Mouse (Mus musculus) induced T-regulatory cell, adult 2 months (primary cell): Measurements from ENCODE around the gene Eif4a2.
A peak's percentile ranks its signal among the peaks of the same experiment; 100 is the strongest.

ENCODE experiments used
- DNase-seq: peaks from one replicate; pipeline ENCODE4 v3.0.0-alpha.2; 2012; ENCODE audit warnings: low read depth

Gene Eif4a2

DNA sequence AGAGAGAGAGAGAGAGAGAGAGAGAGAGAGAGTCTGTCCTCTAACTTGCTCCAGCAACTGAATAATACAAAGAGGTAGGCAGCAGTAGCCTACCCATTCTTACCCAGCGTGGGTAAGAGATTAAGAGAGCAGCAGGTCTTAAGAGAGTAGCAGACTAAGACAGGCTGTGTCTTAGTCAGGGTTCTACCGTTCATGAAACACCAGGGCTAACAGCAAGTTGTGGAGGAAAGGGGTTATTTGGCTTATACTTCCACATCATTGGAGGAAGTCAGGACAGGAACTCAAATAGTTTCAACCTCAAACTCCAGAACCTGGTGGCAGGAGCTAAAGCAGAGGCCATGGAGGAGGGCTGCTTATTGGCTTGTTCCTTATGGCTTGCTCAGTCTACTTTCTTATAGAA is 3.4 kb upstream of the Eif4a2 start:
- DNase-seq, result peak; percentile 52

DNA sequence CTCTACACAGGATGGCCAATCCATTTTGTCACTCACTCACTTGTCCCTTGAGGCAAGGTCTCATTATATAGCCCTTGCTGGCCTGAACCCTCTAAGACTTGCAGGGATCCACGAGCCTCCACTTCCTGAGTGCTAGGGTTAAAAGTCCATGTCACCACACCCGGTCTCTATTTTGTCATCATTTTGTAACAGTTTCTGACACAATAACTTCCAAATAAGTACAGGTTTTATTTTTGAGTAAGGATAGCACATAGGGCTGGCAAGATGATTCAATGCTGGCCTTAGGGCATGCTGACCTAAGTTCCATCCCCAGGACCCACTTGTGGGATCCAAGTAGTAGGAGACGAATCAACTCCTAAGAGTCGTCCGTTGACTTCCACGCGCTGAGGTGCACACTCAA is 1.1 kb upstream of the Eif4a2 start:
- peak; percentile 47 for DNase-seq

- peak; percentile 87 for DNase-seq
These were observed 909 bp downstream of the Eif4a2 start for GRCm38 (mm10) chr16:23107946-23108759.

GRCm38 (mm10) chr16:23108943-23109342 is 1.7 kb downstream of the Eif4a2 start:
- DNase-seq, result no peak

DNA sequence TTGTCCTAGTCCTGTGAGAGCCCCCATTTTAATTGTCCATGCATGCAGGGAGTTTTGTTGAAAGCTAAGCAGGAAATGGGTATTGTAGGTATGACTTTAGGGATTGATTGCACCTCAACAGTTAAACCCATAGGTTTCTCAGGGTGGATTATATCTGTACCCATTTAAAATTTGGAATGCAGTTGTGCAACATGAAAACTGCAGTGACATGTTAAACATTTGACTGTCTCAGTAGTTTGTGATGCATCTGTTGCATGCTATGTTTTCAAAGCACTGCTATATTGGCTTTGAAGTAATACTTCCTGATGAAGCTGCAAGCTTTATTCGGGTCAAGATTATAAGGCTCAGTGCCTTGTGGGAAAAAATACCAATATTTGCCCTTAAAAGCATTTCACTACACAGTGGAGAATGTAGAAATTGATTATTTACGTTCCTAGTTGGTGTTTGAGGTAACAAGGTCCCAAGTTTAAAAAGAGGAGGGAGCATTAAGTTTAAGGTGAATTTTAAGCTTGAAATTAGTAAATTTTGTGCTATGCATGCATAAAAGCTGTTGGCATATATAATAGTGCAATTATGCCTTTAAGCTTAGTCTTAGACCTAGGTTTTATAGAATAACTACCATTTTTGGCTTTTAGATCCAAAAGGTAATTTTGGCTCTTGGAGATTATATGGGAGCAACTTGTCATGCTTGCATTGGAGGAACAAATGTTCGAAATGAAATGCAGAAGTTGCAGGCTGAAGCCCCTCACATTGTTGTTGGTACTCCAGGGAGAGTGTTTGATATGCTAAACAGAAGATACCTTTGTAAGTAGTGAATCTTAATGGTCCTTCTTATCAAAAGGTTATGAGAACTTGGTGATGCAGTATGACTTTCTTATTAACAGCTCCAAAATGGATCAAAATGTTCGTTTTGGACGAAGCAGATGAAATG is 2.4 kb downstream of the Eif4a2 start:
- peak; percentile 37 for DNase-seq

DNA sequence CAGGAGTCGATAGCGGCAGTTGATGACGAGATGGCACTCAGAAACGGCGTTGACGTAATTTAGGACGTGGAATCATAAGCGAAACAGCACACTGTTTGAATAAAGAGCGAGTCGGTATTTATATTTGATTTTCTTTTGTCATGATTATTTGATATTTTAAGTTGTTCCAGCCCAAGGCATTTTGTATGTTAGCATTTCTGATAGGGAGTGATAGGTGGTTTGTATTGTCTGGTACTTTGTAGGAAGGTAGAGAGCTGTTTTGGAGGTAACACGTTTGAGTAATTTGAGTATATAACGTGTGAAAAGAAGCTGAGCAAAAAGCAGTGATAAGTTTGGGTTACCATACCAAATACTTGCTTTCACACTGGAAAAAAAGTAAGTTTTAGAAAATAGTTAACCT is 5.1 kb downstream of the Eif4a2 start:
- DNase-seq, result no peak

- DNase-seq, result peak; percentile 34
These were observed 5.7 kb downstream of the Eif4a2 start for GRCm38 (mm10) chr16:23112861-23113435.

GRCm38 (mm10) chr16:23113903-23114302 is 6.7 kb downstream of the Eif4a2 start:
- DNase-seq, result no peak

GRCm38 (mm10) chr16:23114339-23115171 is 7.3 kb downstream of the Eif4a2 start:
- DNase-seq, result peak; percentile 39

DNA sequence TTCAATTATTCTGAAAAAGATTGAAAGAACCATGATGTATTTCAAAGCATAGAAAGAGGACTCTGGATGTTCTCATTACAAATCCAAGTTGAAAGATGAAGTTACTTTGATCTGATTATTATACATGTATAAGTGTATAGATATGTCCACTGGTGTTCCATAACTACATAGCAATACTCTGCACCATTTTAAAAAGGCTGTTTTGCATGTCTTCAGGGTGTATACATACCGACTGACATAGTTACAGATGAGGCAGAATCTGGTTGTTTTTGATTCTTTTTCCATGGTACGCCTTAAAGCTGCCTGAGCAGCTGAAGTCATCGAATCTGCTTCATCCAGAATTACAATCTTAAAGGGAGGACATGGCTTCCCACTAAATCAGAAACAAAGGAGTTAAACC is 8.2 kb downstream of the Eif4a2 start:
- DNase-seq, result no peak

GRCm38 (mm10) chr16:23117173-23117572 is 9.9 kb downstream of the Eif4a2 start:
- no peak for DNase-seq

- no peak for DNase-seq
These were observed 15.2 kb downstream of the Eif4a2 start for GRCm38 (mm10) chr16:23122446-23122845.

DNA sequence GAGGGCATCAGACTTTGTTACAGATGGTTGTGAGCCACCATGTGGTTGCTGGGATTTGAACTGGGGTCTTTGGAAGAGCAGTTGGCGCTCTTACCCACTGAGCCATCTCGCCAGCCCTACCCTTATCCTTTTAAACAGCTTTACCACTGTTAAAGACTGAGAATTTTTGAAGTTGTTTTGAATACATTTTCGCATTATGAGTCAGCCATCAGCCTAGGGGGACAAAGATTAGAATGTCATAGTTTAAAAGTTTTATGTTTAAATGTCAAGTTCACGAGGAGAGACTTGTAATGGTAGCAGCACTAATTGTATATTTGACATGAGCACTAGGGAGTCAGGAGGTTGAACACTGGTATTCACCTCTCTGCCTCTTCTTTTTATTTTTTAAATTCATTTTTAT is 15.9 kb downstream of the Eif4a2 start:
- DNase-seq, result no peak

DNA sequence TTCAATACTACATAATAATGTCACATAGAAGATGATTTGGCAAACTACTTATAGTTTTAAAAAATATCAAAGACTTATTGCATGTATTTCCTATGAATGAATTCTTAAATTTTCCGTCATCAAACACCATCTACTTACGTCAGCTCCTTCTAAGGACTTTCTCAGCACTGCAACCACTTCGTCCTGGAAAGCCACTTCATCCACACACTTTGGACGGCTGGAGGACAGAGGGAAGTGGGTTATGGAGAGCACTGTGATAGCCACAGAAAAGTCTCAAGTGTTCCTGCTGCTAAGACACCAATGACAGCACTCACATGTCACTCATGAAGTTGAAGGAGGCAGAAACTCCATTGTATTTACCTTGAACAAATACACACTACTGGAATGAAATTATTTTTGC is 17.2 kb downstream of the Eif4a2 start:
- DNase-seq, result no peak

- DNase-seq, result no peak
These were observed 20.0 kb downstream of the Eif4a2 start for GRCm38 (mm10) chr16:23127311-23127672.

- DNase-seq, result peak; percentile 95
These were observed 20.6 kb downstream of the Eif4a2 start, which contains the start of gene Rfc4 for GRCm38 (mm10) chr16:23127673-23128375. Rfc4 (minus strand) TSS chr16:23127737.

DNA sequence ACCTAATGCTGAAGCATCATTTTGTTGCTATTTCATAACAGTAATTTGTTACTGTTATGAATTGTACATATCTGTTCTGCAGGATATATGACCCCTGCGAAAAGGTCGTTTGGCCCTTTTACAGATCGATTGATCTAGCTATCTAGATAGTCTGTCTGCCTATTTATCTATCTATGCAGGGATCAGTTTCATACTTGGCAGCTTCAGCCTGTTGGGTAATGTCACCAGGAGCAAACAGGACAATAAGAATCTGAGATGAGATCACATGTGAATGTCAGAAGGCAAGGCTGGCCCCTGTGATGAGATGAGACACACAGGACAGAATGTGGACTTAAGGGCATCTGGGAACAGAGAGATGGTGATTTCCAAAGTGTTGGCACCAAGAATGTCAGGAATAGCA is 23.1 kb downstream of the Eif4a2 start:
- no peak for DNase-seq

- no peak for DNase-seq
These were observed 25.1 kb downstream of the Eif4a2 start for GRCm38 (mm10) chr16:23132336-23132735.

DNA sequence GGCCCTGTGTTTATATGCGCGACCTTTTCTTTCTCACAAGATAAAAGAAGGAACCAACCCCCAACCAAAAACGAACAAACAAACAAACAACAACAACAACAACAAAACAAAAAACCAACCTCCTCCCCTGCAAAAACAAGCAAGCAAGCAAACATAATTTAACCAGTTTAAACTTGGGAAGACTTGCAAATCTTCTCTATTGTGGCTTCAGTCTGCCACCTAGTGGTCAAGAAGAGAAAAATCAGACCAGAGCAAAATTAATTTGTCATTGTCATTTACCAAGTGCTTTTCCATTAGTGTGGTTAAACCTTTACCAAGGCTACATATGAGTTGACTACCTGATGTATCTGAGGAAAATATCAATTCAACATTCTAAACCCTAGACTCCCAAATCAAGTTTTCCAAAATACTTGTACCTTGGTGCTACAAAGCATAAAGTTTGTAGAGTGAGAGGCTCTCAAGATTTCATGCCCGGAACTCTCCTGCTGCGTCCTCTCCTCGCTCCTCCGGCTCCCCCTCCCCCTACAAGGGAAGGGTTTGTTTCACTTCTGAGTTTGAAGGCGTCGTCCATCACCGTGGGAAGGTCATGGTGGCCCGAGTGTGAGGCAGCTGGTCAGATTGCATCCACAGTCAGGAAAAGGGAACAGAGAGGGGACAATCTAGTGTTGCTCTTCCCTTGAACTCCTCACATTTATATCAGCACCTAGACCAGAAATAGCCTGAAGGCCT is 28.3 kb downstream of the Eif4a2 start:
- DNase-seq, result peak; percentile 86

DNA sequence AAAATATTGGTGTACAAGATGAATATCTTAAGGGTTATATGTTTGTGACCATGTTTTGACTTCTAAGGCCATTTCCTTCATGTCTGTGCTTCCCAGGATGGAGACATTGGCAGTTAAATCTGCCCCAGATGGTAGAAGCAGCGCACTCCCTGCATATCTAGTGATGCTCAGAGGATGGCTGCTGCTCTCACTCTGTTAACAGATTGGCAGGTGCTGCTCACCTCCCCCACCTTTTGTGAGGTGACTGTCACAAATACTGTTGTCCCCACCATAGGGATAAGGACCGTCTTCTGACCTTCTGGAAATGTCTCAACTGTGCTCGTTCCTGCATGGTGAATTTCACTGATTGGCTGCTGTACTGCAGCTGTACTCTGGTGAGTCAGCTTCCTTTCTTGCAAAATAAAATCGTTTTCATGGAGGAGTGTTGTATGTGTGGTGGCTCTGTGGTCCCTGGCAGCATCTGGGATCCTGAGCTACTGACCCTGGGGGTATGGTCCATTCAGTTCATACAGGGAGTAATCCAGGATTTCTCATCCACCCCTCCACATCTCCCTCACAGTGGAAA is 29.2 kb downstream of the Eif4a2 start:
- no peak for DNase-seq
